Mouse (Mus musculus) forebrain, embryonic 16.5 days (tissue): ENCODE results near the gene Clk1. TPM values are rescaled to one million over a fixed set of nuclear protein-coding genes. Genes with fewer than 3 reads are reported as not detected.

Experiments used
- ATAC-seq: fragments of 200-750 bp; cut with Nextera tagmentation; 2 replicates; pipeline ENCODE4 v1.8.0; 2017; ENCODE audit warnings: mild to moderate bottlenecking, moderate library complexity
- H3K27ac ChIP-seq: fragments of 300-500 bp; sonication (generic); 2 replicates; pipeline ENCODE4 v1.5.1; 2014; ENCODE audit warnings: low read length, control low read depth
- H3K27me3 ChIP-seq: fragments of 300-500 bp; sonication (generic); replicated peaks from 2 replicates; pipeline ENCODE4 v1.6.1; 2014; ENCODE audit warnings: low read length; ENCODE audit not compliant: control insufficient read depth, insufficient read depth
- H3K36me3 ChIP-seq: fragments of 300-500 bp; sonication (generic); 2 replicates; pipeline ENCODE4 v1.6.1; 2014; ENCODE audit not compliant: control insufficient read depth, insufficient read depth
- H3K4me1 ChIP-seq: fragments of 300-500 bp; sonication (generic); replicated peaks from 2 replicates; pipeline ENCODE4 v1.6.1; 2014; ENCODE audit warnings: low read length; ENCODE audit not compliant: control insufficient read depth, insufficient read depth
- H3K4me2 ChIP-seq: fragments of 300-500 bp; sonication (generic); 2 replicates; pipeline ENCODE4 v1.6.1; 2014; ENCODE audit warnings: mild to moderate bottlenecking, low read length, control low read depth
- H3K4me3 ChIP-seq: fragments of 300-500 bp; sonication (generic); replicated peaks from 2 replicates; pipeline ENCODE4 v1.5.1; 2014; ENCODE audit warnings: mild to moderate bottlenecking, low read length, control low read depth
- H3K9ac ChIP-seq: fragments of 300-500 bp; sonication (generic); replicated peaks from 2 replicates; pipeline ENCODE4 v1.6.1; 2014; ENCODE audit warnings: low read depth, low read length, control low read depth
- H3K9me3 ChIP-seq: fragments of 300-500 bp; sonication (generic); 2 replicates; pipeline ENCODE4 v1.6.1; 2016; ENCODE audit warnings: low read length; ENCODE audit not compliant: control insufficient read depth
- WGBS: fragments of 180-500 bp; shearing (Covaris S2); extraction: QIAGEN DNeasy Blood & Tissue Kit; methylation state at CpG from one replicate; pipeline ENCODE4 v1.1.7; 2014; 5-methylcytosine and 5-hydroxymethylcytosine counted together
- polyA plus RNA-seq: library from polyadenylated mRNA; unstranded; fragments of >200 nt; fragmentation: Nextera tagmentation; extraction: Ambion mirVana; gene quantifications from 2 replicates; pipeline ENCODE4 v1.2.1, GENCODE M21; 2015

Clk1 gene
- polyA plus RNA-seq, 1 experiment from 2014 or later: 192 TPM

- Histone ChIP-seq H3K36me3 (peaks cover 65% of the 10 kb centered on the region), H3K4me2 (no peak overlapping the region), H3K9me3 (no peaks in the 10 kb centered on the region), H3K4me3 (no peak overlapping the region), H3K4me1 (no peaks in the 10 kb centered on the region; the same call in 1 of the 2 replicates), H3K27me3 (no peaks in the 10 kb centered on the region), H3K27ac (no peak overlapping the region), H3K9ac (no peak overlapping the region)
- WGBS: 48% methylated on average over 1 of the region's 1 CpGs
- ATAC-seq: no peak
Measured at GRCm38 (mm10) chr1:58415442-58415841, 8.4 kb downstream of the Clk1 start.

GRCm38 (mm10) chr1:58410776-58411175 is 13.1 kb downstream of the Clk1 start:
- Histone ChIP-seq H3K9me3 (no peaks in the 10 kb centered on the region), H3K4me2 (no peak overlapping the region), H3K4me3 (no peak overlapping the region), H3K27ac (no peak overlapping the region), H3K36me3 (peaks cover 49% of the 10 kb centered on the region), H3K27me3 (no peaks in the 10 kb centered on the region), H3K9ac (no peak overlapping the region), H3K4me1 (no peaks in the 10 kb centered on the region)
- WGBS: 93% methylated on average over 7 of the region's 7 CpGs
- no peak for ATAC-seq

- Histone ChIP-seq H3K27me3 (no peaks in the 10 kb centered on the region), H3K4me2 (no peak overlapping the region), H3K9me3 (no peaks in the 10 kb centered on the region), H3K36me3 (peaks cover 47% of the 10 kb centered on the region), H3K4me1 (no peaks in the 10 kb centered on the region), H3K9ac (no peak overlapping the region), H3K27ac (no peak overlapping the region), H3K4me3 (no peak overlapping the region)
- peak; percentile 41; the same call in 1 of the 2 replicates for ATAC-seq
- WGBS: 82% methylated on average over 3 of the region's 3 CpGs
Measured at GRCm38 (mm10) chr1:58410198-58410588, 13.7 kb downstream of the Clk1 start.

GRCm38 (mm10) chr1:58409553-58410197 is 14.2 kb downstream of the Clk1 start:
- WGBS: 87% methylated on average over 5 of the region's 5 CpGs
- no peaks in the 10 kb centered on the region for H3K27me3 ChIP-seq
- H3K4me2 ChIP-seq: no peak overlapping the region
- no peak overlapping the region for H3K4me3 ChIP-seq
- H3K4me1 ChIP-seq: no peaks in the 10 kb centered on the region
- H3K36me3 ChIP-seq: peaks cover 43% of the 10 kb centered on the region
- no peak overlapping the region for H3K27ac ChIP-seq
- ATAC-seq: no peak
- H3K9ac ChIP-seq: no peak overlapping the region
- no peaks in the 10 kb centered on the region for H3K9me3 ChIP-seq

- no peak for ATAC-seq
- Histone ChIP-seq H3K4me2 (no peak overlapping the region), H3K9ac (no peak overlapping the region), H3K4me3 (no peak overlapping the region), H3K27me3 (no peaks in the 10 kb centered on the region), H3K4me1 (no peaks in the 10 kb centered on the region), H3K9me3 (no peaks in the 10 kb centered on the region), H3K27ac (no peak overlapping the region), H3K36me3 (peaks cover 38% of the 10 kb centered on the region)
- WGBS: 86% methylated on average over 6 of the region's 6 CpGs
Measured at GRCm38 (mm10) chr1:58408141-58408540, 15.7 kb downstream of the Clk1 start.

- no peak for ATAC-seq
- H3K4me2 ChIP-seq: no peak overlapping the region
Measured at GRCm38 (mm10) chr1:58407321-58407720, 16.5 kb downstream of the Clk1 start.

GRCm38 (mm10) chr1:58403745-58404144 is 20.1 kb downstream of the Clk1 start:
- no peak for ATAC-seq
- 94% methylated on average over 5 of the region's 5 CpGs for WGBS
- Histone ChIP-seq H3K4me3 (no peak overlapping the region), H3K27ac (no peak overlapping the region), H3K9me3 (no peaks in the 10 kb centered on the region), H3K9ac (no peak overlapping the region), H3K4me2 (no peak overlapping the region), H3K27me3 (no peaks in the 10 kb centered on the region), H3K36me3 (peaks cover 33% of the 10 kb centered on the region), H3K4me1 (no peaks in the 10 kb centered on the region)

More at GRCm38 (mm10) chr1:58407321-58407720, 16.5 kb downstream of the Clk1 start:
- H3K36me3 ChIP-seq: peaks cover 38% of the 10 kb centered on the region
- no peak overlapping the region for H3K27ac ChIP-seq
- H3K9me3 ChIP-seq: no peaks in the 10 kb centered on the region
- no peak overlapping the region for H3K9ac ChIP-seq
- no peak overlapping the region for H3K4me3 ChIP-seq
- WGBS: 96% methylated on average over 7 of the region's 7 CpGs
- no peaks in the 10 kb centered on the region for H3K27me3 ChIP-seq
- no peaks in the 10 kb centered on the region for H3K4me1 ChIP-seq

- Histone ChIP-seq H3K4me2 (no peak overlapping the region), H3K9me3 (no peaks in the 10 kb centered on the region), H3K27me3 (no peaks in the 10 kb centered on the region), H3K4me1 (no peaks in the 10 kb centered on the region), H3K4me3 (no peak overlapping the region), H3K36me3 (peaks cover 43% of the 10 kb centered on the region), H3K27ac (no peak overlapping the region), H3K9ac (no peak overlapping the region)
- no peak for ATAC-seq
- 92% methylated on average over 6 of the region's 6 CpGs for WGBS
Measured at GRCm38 (mm10) chr1:58401396-58401795, 22.5 kb downstream of the Clk1 start.

- Histone ChIP-seq H3K9me3 (no peaks in the 10 kb centered on the region), H3K36me3 (peaks cover 42% of the 10 kb centered on the region), H3K4me2 (no peak overlapping the region), H3K27ac (no peak overlapping the region), H3K27me3 (no peaks in the 10 kb centered on the region), H3K9ac (no peak overlapping the region), H3K4me1 (peaks cover 13% of the 10 kb centered on the region), H3K4me3 (no peak overlapping the region)
- no peak for ATAC-seq
- 93% methylated on average over 6 of the region's 6 CpGs for WGBS
Measured at GRCm38 (mm10) chr1:58397731-58398130, 26.1 kb downstream of the Clk1 start.

- Histone ChIP-seq H3K36me3 (peaks cover 29% of the 10 kb centered on the region), H3K27ac (no peak overlapping the region), H3K4me1 (peaks cover 22% of the 10 kb centered on the region), H3K27me3 (no peaks in the 10 kb centered on the region), H3K4me2 (no peak overlapping the region), H3K4me3 (no peak overlapping the region), H3K9ac (no peak overlapping the region), H3K9me3 (no peaks in the 10 kb centered on the region)
- 100% methylated on average over 1 of the region's 1 CpGs for WGBS
- no peak for ATAC-seq
Measured at GRCm38 (mm10) chr1:58396179-58396578, 27.7 kb downstream of the Clk1 start.
